Mouse (Mus musculus) hindbrain, embryonic 10.5 days (tissue): ENCODE data around the gene Clca3a2. TPM values are rescaled to one million over a fixed set of nuclear protein-coding genes. Genes with fewer than 3 reads are reported as not detected.
"Not testable (repeated sequence)": the region's sequence is repeated elsewhere in the genome, so short reads cannot be mapped to it uniquely, and the experiment has no call there.

ENCODE experiments used
- DNase-seq: peaks from one replicate; pipeline ENCODE4 v3.0.0-alpha.2; 2017; ENCODE audit warnings: low spot score
- H3K27ac ChIP-seq: fragments of 300-500 bp; sonication (generic); 2 replicates; pipeline ENCODE4 v1.5.1; 2016; ENCODE audit warnings: mild to moderate bottlenecking, moderate library complexity
- H3K27me3 ChIP-seq: fragments of 300-500 bp; sonication (generic); 2 replicates; pipeline ENCODE4 v1.6.1; 2016; ENCODE audit warnings: mild to moderate bottlenecking; ENCODE audit not compliant: poor library complexity, insufficient read depth, severe bottlenecking
- H3K36me3 ChIP-seq: fragments of 300-500 bp; sonication (generic); 2 replicates; pipeline ENCODE4 v1.6.1; 2016; ENCODE audit warnings: mild to moderate bottlenecking, moderate library complexity
- H3K4me1 ChIP-seq: fragments of 300-500 bp; sonication (generic); replicated peaks from 2 replicates; pipeline ENCODE4 v1.6.1; 2016; ENCODE audit warnings: mild to moderate bottlenecking
- H3K4me3 ChIP-seq: fragments of 300-500 bp; sonication (generic); 2 replicates; pipeline ENCODE4 v1.5.1; 2016; ENCODE audit warnings: mild to moderate bottlenecking, moderate library complexity
- H3K9me3 ChIP-seq: fragments of 300-500 bp; sonication (generic); 2 replicates; pipeline ENCODE4 v1.6.1; 2016; ENCODE audit warnings: mild to moderate bottlenecking, moderate library complexity
- WGBS: fragments of 180-500 bp; shearing (Covaris S2); methylation state at CpG from one replicate; pipeline ENCODE4 v1.1.7; 2016; 5-methylcytosine and 5-hydroxymethylcytosine counted together
- polyA plus RNA-seq: library from polyadenylated mRNA; unstranded; fragments of >200 nt; fragmentation: Nextera tagmentation; extraction: Ambion mirVana; gene quantifications from 2 replicates; pipeline ENCODE4 v1.2.1, GENCODE M21; 2016

Clca3a2 gene
- polyA plus RNA-seq, 1 experiment from 2014 or later, result not detected

DNA sequence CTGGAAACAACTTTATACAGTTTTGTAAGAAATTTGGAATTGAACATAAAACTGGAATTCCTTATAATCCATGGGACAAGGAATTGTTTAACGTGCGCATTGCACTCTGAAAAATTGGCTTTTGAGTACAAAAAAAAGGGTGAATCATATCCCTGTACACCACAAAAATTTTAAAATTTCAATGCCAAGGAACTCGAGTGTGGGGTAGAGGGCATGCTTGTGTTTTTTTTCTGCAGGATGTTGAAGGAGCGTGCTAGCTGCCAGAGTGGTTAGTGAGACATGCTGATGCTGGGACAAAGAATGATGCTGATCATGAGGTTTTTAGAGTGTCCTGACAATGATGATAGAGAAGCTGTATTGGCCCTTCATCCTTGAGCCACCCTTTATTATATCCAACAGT lies 54.1 kb downstream of the Clca3a2 start:
- no peak for DNase-seq
- Histone ChIP-seq H3K9me3 (no peaks in the 10 kb centered on the region), H3K27ac (no peak overlapping the region), H3K36me3 (no peaks in the 10 kb centered on the region), H3K4me1 (no peaks in the 10 kb centered on the region), H3K4me3 (no peak overlapping the region), H3K27me3 (no peaks in the 10 kb centered on the region)
- WGBS, result 93% methylated on average over 4 of the region's 4 CpGs

DNA sequence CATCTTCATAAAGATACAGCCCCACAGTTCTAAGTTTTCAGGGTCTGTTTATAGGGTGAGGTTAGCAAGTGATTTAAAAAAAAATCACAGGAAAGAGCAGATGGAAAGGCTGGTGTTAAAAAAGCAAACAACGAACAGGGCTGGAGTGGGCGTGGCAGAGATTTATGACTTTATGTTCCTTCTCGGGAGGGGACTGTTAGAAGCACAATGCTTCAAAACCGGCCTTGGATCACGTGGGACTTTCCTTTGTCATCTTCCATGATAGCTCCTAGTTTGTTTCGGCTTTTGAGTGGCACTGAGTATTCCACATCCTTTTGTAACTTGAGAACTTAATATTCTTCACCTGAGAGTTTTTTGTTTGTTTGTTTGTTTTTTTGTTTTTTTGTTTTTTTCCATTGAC lies 57.8 kb downstream of the Clca3a2 start:
- 77% methylated on average over 6 of the region's 6 CpGs for WGBS
- H3K27me3 ChIP-seq, result no peaks in the 10 kb centered on the region
- H3K9me3 ChIP-seq, result no peaks in the 10 kb centered on the region

DNA sequence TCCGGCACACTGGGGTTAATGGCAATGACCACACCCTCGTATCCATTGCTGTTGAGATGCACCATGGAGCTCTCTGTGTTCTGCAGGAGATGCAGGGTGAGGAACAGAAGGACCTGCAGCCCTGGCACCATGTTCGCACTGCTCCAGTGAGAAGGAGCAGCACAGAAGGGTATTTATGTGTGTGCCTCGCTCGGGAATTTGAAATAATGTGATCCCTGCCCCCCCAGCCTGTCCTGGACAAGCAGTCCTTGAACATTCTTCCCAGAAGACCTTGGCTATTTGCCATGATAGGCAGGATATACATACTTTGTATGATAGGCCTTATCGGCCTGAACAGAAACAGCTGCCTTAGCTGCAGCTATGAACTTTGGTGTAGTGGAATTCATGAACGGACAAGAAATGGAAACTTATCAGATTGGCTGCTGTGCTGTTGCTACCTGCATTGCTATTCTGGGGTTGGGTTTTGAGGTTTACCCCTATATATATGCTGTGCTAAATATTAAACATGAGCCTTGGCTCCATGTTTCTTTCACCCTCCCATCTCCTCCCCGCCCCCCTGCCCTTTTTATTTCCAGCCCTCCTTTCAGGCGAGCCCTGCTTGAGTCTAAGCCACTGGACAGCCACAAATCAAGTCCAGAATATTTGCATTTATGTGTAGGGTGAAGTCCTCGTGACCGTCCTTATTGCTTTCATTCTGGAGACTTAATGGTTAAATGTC lies 58.5 kb downstream of the Clca3a2 start, which contains the start of gene Clca3a1:
Clca3a1 (minus strand) TSS at position 386 of the 718 bp plus-strand sequence.
- Histone ChIP-seq H3K4me3 (no peak within 1 kb of the TSS), H3K27ac (no peak within 1 kb of the TSS), H3K36me3 (no peaks in the 10 kb centered on the region), H3K27me3 (no peaks in the 10 kb centered on the region), H3K4me1 (no peaks in the 10 kb centered on the region), H3K9me3 (no peaks in the 10 kb centered on the region)
- 84% methylated on average over 11 of the region's 11 CpGs for WGBS
- no peak for DNase-seq

More for the DNA sequence above, 57.8 kb downstream of the Clca3a2 start:
- no peaks in the 10 kb centered on the region for H3K36me3 ChIP-seq
- no peak overlapping the region for H3K27ac ChIP-seq
- no peak overlapping the region for H3K4me3 ChIP-seq
- no peak for DNase-seq
- H3K4me1 ChIP-seq, result no peaks in the 10 kb centered on the region

DNA sequence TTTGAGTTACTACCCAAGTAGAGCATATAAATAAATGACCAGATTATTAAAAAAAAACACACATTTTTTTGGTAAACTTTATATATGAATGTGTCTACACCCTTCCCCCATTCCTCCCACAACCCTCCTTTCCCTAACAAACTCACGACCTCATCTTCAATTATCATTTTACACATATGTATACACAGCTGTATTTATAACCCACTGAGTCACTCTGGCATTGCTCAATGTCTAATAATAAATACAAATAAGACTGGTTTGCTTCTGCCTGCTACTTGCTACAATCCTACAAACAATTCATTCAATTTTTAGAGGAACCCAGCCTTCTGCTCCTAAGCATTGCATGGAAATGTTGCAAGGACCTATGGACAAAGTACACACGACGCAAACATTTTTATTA lies 59.6 kb downstream of the Clca3a2 start:
- WGBS, result 88% methylated on average over 3 of the region's 3 CpGs
- Histone ChIP-seq H3K4me1 (no peaks in the 10 kb centered on the region), H3K9me3 (no peaks in the 10 kb centered on the region), H3K27me3 (no peaks in the 10 kb centered on the region), H3K36me3 (no peaks in the 10 kb centered on the region), H3K4me3 (no peak overlapping the region), H3K27ac (no peak overlapping the region)
- DNase-seq, result no peak

DNA sequence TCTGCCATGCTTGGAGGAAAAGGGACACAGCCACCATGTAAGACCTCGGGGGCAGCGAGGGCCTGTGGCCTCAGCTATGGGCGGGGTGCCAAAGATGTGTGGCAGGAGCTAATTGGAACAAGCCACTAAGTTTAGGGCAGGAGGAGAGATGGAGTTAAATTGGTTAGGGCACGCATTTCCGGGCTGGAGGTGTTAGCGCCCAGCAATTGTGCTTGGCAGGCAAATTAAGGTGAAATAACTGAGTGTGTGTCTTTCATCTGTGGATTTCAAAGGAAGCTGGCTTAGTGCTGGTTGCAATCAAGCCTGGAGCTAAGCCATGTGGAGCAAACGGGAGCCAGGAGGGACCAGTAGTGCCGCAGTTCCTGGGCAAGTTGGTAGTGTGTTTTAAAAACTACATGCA lies 63.2 kb downstream of the Clca3a2 start:
- 91% methylated on average over 8 of the region's 8 CpGs for WGBS
- not testable (repeated sequence) for H3K4me3 ChIP-seq, H3K36me3 ChIP-seq

DNA sequence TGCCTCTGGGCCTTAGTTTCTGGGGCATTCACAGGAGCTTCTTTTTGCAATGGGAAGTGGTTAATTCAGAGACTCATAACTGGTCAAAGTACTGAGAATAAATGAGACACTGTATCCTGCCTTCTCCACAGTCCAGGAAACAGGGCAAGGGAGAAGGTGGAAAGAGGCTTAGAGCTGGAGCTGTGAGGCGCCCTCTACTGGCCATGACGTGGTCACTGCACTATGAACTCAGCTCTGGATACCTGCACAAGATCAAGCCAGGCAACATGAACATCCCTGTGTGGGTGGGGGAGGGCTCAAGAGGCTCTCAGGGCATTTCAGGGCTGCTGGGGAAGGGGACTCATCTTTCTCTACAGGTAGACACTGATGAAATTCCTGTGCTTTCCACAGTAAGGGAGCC lies 66.2 kb downstream of the Clca3a2 start:
- Histone ChIP-seq H3K4me1 (no peaks in the 10 kb centered on the region), H3K36me3 (no peaks in the 10 kb centered on the region), H3K27me3 (no peaks in the 10 kb centered on the region), H3K9me3 (no peaks in the 10 kb centered on the region), H3K4me3 (no peak overlapping the region), H3K27ac (no peak overlapping the region)
- DNase-seq, result no peak
- 3% methylated on average over 2 of the region's 2 CpGs for WGBS

More for the DNA sequence above, 63.2 kb downstream of the Clca3a2 start:
- not testable (repeated sequence) for H3K27ac ChIP-seq, H3K4me1 ChIP-seq, H3K27me3 ChIP-seq, H3K9me3 ChIP-seq, DNase-seq

DNA sequence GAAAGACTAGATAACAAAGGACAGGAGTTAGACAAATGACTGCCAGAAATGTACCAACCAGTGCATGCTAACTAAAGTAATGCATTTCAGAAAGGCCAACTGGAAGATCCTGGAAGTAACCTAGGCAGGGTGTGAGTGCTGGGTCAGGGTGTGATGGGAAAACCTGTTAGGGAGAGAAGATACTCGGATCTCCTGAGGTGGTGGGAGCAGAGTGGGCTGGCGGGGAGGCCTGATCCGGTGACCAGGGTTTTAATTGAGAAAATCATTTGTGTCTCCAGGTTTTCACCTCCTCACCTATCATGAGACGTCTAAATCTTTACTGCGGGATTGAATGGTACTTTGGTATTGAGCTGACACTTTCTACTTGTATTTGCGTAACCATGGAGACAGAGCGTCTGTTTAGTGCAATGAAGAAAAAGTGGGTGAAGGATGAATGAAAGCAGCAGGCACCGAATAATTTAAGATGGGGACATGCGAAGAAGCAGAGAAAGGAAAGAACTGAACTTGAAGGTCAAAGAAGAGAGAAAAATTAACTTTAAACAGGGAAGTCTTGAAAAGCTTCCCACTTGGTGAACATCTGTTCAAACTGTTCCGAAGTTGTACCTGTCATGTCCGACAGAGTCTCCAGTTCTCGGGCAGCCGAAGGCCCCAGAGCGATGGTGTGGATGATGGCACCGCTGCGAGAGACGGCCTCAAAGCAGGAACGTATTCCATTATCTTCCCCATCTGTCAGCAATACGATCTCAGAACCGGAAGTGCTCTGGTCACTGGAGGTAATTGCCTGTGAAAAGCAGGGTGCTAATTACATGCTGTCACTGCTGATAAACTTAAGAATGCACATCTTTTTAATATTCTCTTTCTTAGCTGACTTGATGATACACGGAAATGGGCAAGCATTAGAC lies 70.0 kb downstream of the Clca3a2 start:
- H3K27ac ChIP-seq, H3K36me3 ChIP-seq, H3K27me3 ChIP-seq, DNase-seq, H3K4me3 ChIP-seq, H3K4me1 ChIP-seq, H3K9me3 ChIP-seq: not testable (repeated sequence)
- WGBS, result 70% methylated on average over 20 of the region's 21 CpGs

DNA sequence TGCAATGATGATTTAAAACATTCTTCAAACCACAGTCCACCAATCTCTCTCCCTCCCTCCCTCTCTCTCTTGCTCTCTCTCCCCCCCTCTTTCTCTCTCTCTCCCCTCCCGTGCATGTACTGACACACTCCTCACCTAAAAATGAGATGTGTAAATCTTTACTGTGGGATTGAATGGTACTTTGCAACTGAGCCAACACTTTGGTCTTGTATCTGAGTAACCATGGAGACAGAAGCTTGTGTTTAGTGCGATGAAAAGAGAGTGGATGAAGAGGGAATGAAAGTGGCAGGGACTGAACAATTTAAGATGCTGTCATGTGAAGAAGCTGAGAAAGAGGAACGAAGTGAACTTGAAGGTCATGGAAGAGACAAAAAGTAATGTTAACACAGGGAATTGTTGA lies 71.6 kb downstream of the Clca3a2 start:
- H3K4me3 ChIP-seq, H3K36me3 ChIP-seq, DNase-seq, H3K27me3 ChIP-seq, H3K9me3 ChIP-seq, H3K27ac ChIP-seq, H3K4me1 ChIP-seq: not testable (repeated sequence)
- WGBS, result 57% methylated on average over 3 of the region's 3 CpGs

Other genes with a start within 250 kb of the Clca3a2 start
- 12.6 and 13.3 TPM in 2 replicates for gene Hs2st1, start 249.3 kb downstream of the Clca3a2 start, polyA plus RNA-seq
- 484 and 487 TPM in 2 replicates for gene Selenof, start 249.2 kb downstream of the Clca3a2 start, polyA plus RNA-seq
- gene Sh3glb1, start 99.2 kb downstream of the Clca3a2 start, polyA plus RNA-seq, result 75.9 and 82.2 TPM in 2 replicates
- gene Clca3a1, start 58.5 kb downstream of the Clca3a2 start, polyA plus RNA-seq, result not detected in 2 replicates
- not detected in 2 replicates for gene Clca3b, start 29.9 kb upstream of the Clca3a2 start, polyA plus RNA-seq
- not detected in 2 replicates for gene Clca4b, start 113.0 kb upstream of the Clca3a2 start, polyA plus RNA-seq
- gene Clca4a, start 155.6 kb upstream of the Clca3a2 start, polyA plus RNA-seq, result 0.05 TPM in 1 of 2 replicates, not detected in the other
- gene Clca1, start 213.3 kb upstream of the Clca3a2 start, polyA plus RNA-seq, result not detected in 2 replicates